Comparison of ENCODE assay signal across 8 mouse cellular contexts in the genomic region with DNA sequence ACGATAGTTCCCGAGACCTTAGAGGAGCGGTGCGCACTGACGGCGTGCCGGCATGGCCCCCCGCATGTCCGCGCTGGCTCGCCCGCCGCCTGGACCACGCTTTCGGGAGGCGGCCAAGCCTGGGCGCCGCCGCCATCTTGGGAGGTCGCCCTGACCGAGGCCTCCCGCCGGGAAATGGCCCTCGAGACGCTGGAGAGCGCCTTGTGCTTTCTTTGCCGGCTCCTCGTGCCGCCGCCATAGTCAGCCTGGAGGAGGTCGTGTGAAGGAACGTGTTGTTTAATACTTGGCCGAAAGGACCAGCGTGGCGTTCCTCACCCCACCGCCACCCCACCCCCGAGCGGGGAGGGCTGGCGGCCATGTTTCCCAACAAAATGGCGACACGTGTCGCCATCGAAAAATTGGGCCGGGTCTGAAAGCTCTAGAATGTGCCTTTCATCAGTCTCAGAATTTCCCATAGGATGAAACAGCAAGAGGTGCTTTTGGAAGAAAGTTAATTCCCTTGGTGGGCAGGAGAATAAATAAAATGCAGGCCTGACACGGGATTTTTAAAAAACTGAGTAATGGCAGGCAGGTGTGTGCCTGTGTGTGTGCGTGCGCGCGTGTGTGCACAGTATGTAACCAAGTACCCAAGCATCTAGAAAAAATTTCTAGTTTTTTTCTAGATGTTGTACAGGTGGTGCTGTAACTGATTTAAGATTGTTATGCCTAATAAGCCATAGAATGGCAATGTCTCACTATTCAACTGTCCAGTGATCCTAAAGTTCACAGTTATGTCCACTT. TPM values are rescaled to one million over a fixed set of nuclear protein-coding genes. Genes with fewer than 3 reads are reported as not detected.
A peak's percentile ranks its signal among the peaks of the same experiment; 100 is the strongest.
DNase-seq lines count a peak whose midpoint lies in the region; ATAC-seq and TF ChIP-seq lines count a peak whose summit lies in the region.

No protein-coding gene starts in this region.

- H3K27me3 ChIP-seq in kidney, embryonic 14.5 days (ENCODE audit: control insufficient read depth, insufficient read depth, low read length), result no peaks in the 10 kb centered on the region
- H3K27me3 ChIP-seq in forebrain, postnatal 0 days (ENCODE audit: insufficient read depth, low read length), result no peaks in the 10 kb centered on the region
- no peaks in the 10 kb centered on the region for H3K27me3 ChIP-seq in liver, embryonic 16.5 days (ENCODE audit: control insufficient read depth, insufficient read depth, low read depth, low read length)

- no peak for DNase-seq in kidney, adult 11 months
- peak; percentile 69 for DNase-seq in brain, embryonic 18.5 days (ENCODE audit: low read depth, low spot score)
- DNase-seq in forebrain, postnatal 0 days, result peak; percentile 92
- DNase-seq in neural tube, embryonic 10.5 days (ENCODE audit: extremely low spot score, low spot score), result peak; percentile 93
- peak; percentile 81 for DNase-seq in thymus, postnatal 0 days (ENCODE audit: low spot score)

- H3K36me3 ChIP-seq in kidney, embryonic 14.5 days (ENCODE audit: control insufficient read depth, insufficient read depth, low read length), result peaks cover 30% of the 10 kb centered on the region
- peaks cover 10% of the 10 kb centered on the region; the same call in 1 of the 2 replicates for H3K36me3 ChIP-seq in forebrain, postnatal 0 days (ENCODE audit: insufficient read depth)
- peaks cover 5% of the 10 kb centered on the region; the same call in 1 of the 2 replicates for H3K36me3 ChIP-seq in liver, embryonic 16.5 days (ENCODE audit: control insufficient read depth, insufficient read depth)

- 0 out of 2 replicates have a peak, but pooled peaks have one; percentile 1 for TF ChIP-seq CTCF in forebrain, postnatal 0 days (IDR thresholded peaks at IDR 0.05; ENCODE audit: low read depth)

- peak overlapping the region; percentile 100 for H3K27ac ChIP-seq in kidney, embryonic 14.5 days (ENCODE audit: low read depth, low read length)
- peak overlapping the region; percentile 100 for H3K27ac ChIP-seq in forebrain, postnatal 0 days (ENCODE audit: low read depth, low read length)
- H3K27ac ChIP-seq in liver, embryonic 16.5 days (ENCODE audit: low read length), result peak overlapping the region; percentile 99

- WGBS in kidney, embryonic 14.5 days, result 6% methylated on average over 49 of the region's 49 CpGs
- WGBS in forebrain, postnatal 0 days, result 5% methylated on average over 49 of the region's 49 CpGs
- 4% methylated on average over 49 of the region's 49 CpGs for whole genome bisulfite sequencing in liver, embryonic 16.5 days (ENCODE audit: insufficient replicate concordance)

- peak overlapping the region; percentile 83 for H3K4me2 ChIP-seq in kidney, embryonic 14.5 days (replicated peaks; ENCODE audit: low read depth, low read length)
- H3K4me2 ChIP-seq in forebrain, postnatal 0 days (ENCODE audit: low read depth), result peak overlapping the region; percentile 87
- H3K4me2 ChIP-seq in liver, embryonic 16.5 days (ENCODE audit: low read depth, low read length), result peak overlapping the region; percentile 94

- H3K4me3 ChIP-seq in kidney, embryonic 14.5 days (ENCODE audit: low read length), result peak overlapping the region; percentile 71
- H3K4me3 ChIP-seq in forebrain, postnatal 0 days (ENCODE audit: low read depth, low read length), result peak overlapping the region; percentile 95
- H3K4me3 ChIP-seq in liver, embryonic 16.5 days (ENCODE audit: low read depth, low read length), result peak overlapping the region; percentile 82

- H3K9ac ChIP-seq in kidney, embryonic 14.5 days (ENCODE audit: low read depth, low read length), result peak overlapping the region; percentile 98
- peak overlapping the region; percentile 99 for H3K9ac ChIP-seq in forebrain, postnatal 0 days
- peak overlapping the region; percentile 81 for H3K9ac ChIP-seq in liver, embryonic 16.5 days (ENCODE audit: low read depth, low read length)

- ATAC-seq in kidney, embryonic 14.5 days (ENCODE audit: low FRiP score, low TSS enrichment), result peak; percentile 77
- ATAC-seq in forebrain, postnatal 0 days, result peak; percentile 77
- peak; percentile 44 for ATAC-seq in inflammation-experienced regulatory T-cells, adult 6 months
- peak; percentile 36 for ATAC-seq in liver, embryonic 16.5 days (ENCODE audit: low read depth)

- no peaks in the 10 kb centered on the region for H3K9me3 ChIP-seq in kidney, embryonic 14.5 days (ENCODE audit: control insufficient read depth, low read length)
- H3K9me3 ChIP-seq in forebrain, postnatal 0 days (ENCODE audit: low read length), result no peaks in the 10 kb centered on the region
- no peaks in the 10 kb centered on the region for H3K9me3 ChIP-seq in liver, embryonic 16.5 days (replicated peaks; ENCODE audit: control insufficient read depth, low read length)

- peaks cover 15% of the 10 kb centered on the region; the same call in 1 of the 2 replicates for H3K4me1 ChIP-seq in kidney, embryonic 14.5 days (ENCODE audit: control insufficient read depth, insufficient read depth, low read length)
- H3K4me1 ChIP-seq in forebrain, postnatal 0 days (ENCODE audit: insufficient read depth), result peaks cover 12% of the 10 kb centered on the region
- peaks cover 29% of the 10 kb centered on the region for H3K4me1 ChIP-seq in liver, embryonic 16.5 days (ENCODE audit: control insufficient read depth, low read depth, low read length)

RNA-seq across cellular contexts. Expression of gene Pcbp1, which starts 1.0 kb away (rescaled TPM):
- 475 and 492 TPM in 2 replicates for polyA plus RNA-seq in kidney, embryonic 14.5 days (2014; fragmentation: Nextera tagmentation; extraction: Ambion mirVana)
- total RNA-seq in forebrain, postnatal 0 days (2014; rRNA removed), result 45.7 and 49.3 TPM in 2 replicates
- 340 and 351 TPM in 2 replicates for polyA plus RNA-seq in forebrain, postnatal 0 days (2015; fragmentation: Nextera tagmentation; extraction: Ambion mirVana)
- polyA plus RNA-seq in inflammation-experienced regulatory T-cells, adult 6 months (2017; shearing (Covaris generic)), result 10 to 100 TPM; 26.3 to 32.5 (median 29.3) TPM
- polyA plus RNA-seq in liver, embryonic 16.5 days (2015; fragmentation: Nextera tagmentation; extraction: Ambion mirVana), result 82.3 and 84.0 TPM in 2 replicates
- polyA plus RNA-seq in thymus, postnatal 0 days (2015; fragmentation: Nextera tagmentation; extraction: Ambion mirVana), result 466 and 487 TPM in 2 replicates
